Mouse (Mus musculus) adrenal gland, postnatal 4 days (tissue): ENCODE results near the gene Wscd1. TPM values are rescaled to one million over a fixed set of nuclear protein-coding genes. Genes with fewer than 3 reads are reported as not detected.
"Not testable (repeated sequence)": the region's sequence is repeated elsewhere in the genome, so short reads cannot be mapped to it uniquely, and the experiment has no call there.

ENCODE experiments used
- DNase-seq, 2 experiments: peaks; one replicate each; pipeline ENCODE4 v3.0.0; 2021 to 2022; ENCODE audit warnings: low spot score in 2 of 2, mixed read lengths in 2 of 2
- total RNA-seq, 2 experiments: library from RNA; stranded (reverse); gene quantifications; 2 replicates each; pipeline ENCODE4 v1.2.3; 2021

Gene Wscd1
- total RNA-seq, 2 experiments from 2014 or later, result 13.7 to 16.2 TPM

GRCm38 (mm10) chr11:71820847-71821246, 71.1 kb downstream of the Wscd1 start:
- DNase-seq, result no peak

DNA sequence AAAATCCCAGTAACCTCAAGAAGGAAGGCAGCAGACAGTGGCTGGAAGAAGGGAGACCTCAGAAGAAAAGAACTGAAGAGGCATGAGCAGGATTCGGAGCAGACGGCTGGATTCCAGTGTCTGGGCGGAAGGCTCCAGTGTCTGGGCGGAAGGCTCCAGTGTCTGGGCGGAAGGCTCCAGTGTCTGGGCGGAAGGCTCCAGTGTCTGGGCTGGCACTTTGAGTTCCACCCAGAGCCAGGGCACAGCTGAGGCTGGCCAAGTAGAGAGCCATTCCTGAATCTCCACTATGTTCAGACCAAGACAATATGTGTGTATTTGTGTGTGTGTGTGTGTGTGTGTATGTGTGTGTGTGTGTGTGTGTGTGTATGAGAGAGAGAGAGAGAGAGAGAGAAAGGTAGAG, 71.8 kb downstream of the Wscd1 start:
- not testable (repeated sequence) for DNase-seq

GRCm38 (mm10) chr11:71822031-71822430, 72.3 kb downstream of the Wscd1 start:
- no peak for DNase-seq

DNA sequence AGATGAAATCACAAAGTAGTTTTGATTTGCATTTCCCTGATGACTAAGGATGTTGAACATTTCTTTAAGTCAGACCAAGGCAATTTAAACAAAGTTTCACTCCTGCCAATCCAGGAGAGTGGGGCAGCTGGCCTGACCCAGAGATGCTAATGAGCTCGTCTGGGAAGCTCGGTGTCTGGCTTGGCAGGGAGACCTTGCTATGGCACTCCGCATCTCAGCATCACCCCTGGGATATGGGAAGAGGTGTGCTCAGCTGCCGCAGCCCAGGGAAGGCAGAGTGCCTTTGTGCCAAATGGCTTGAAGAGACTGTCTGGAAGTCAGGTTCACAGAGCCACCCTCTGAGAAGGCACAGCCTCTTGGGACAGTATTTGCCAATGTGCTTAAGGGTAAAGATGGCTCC, 75.3 kb downstream of the Wscd1 start:
- no peak for DNase-seq
